Mouse (Mus musculus): Measurements from ENCODE around the gene Rab21.

DNA sequence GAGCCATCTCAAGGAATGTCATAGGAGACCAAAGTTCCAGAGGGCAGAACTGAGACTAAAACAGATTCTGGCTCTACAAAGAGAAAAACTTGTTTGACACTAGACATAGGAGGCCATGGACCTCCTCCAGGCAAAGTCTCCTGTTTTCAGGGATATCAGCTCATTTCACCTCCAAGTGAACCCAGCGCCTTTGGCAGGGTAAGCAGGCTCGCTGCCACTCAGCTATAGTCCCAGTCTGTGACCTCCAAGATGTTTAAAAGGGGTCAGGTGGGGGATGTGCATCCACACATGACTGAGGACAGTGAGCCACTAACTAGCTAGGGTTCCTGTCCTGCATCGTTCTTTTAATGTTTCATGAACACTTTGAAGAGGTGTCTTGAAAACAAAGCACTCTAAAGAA, 2.7 kb downstream of the Rab21 start:
- TF ChIP-seq CTCF (IDR thresholded peaks at IDR 0.05) (no peak), POLR2A (IDR thresholded peaks at IDR 0.05; ENCODE audit: insufficient read depth, low read depth, low read length) (no peak)
